Mouse (Mus musculus): ENCODE results near the gene Itpr1. TPM values are rescaled to one million over a fixed set of nuclear protein-coding genes. Genes with fewer than 3 reads are reported as not detected.

Itpr1 gene
- polyA plus RNA-seq, 1 experiment from 2014 or later: 4.8 TPM

- H3K27ac ChIP-seq: no peak overlapping the region
- H3K4me2 ChIP-seq (replicated peaks): no peak overlapping the region
- H3K27me3 ChIP-seq: no peaks in the 10 kb centered on the region
- H3K4me1 ChIP-seq (replicated peaks): peaks cover 35% of the 10 kb centered on the region
- no peaks in the 10 kb centered on the region for H3K36me3 ChIP-seq
- WGBS: 56% methylated on average over 14 of the region's 14 CpGs
- no peak overlapping the region for H3K4me3 ChIP-seq (replicated peaks)
- H3K9ac ChIP-seq (replicated peaks): no peak overlapping the region
- H3K9me3 ChIP-seq: no peaks in the 10 kb centered on the region
- no peak for ATAC-seq
Measured at GRCm38 (mm10) chr6:108457516-108458181, 244.8 kb downstream of the Itpr1 start.

GRCm38 (mm10) chr6:108458182-108458571 is 245.3 kb downstream of the Itpr1 start:
- Histone ChIP-seq H3K9me3 (no peaks in the 10 kb centered on the region), H3K4me1 (replicated peaks) (peaks cover 35% of the 10 kb centered on the region), H3K4me3 (replicated peaks) (no peak overlapping the region), H3K9ac (replicated peaks) (no peak overlapping the region), H3K27me3 (no peaks in the 10 kb centered on the region), H3K27ac (no peak overlapping the region), H3K36me3 (no peaks in the 10 kb centered on the region), H3K4me2 (replicated peaks) (no peak overlapping the region)
- no peak for ATAC-seq
- WGBS: 60% methylated on average over 2 of the region's 2 CpGs

GRCm38 (mm10) chr6:108458826-108459225 is 245.9 kb downstream of the Itpr1 start:
- H3K4me1 ChIP-seq (replicated peaks): peaks cover 34% of the 10 kb centered on the region
- no peaks in the 10 kb centered on the region for H3K9me3 ChIP-seq
- H3K36me3 ChIP-seq: no peaks in the 10 kb centered on the region
- no peak overlapping the region for H3K9ac ChIP-seq (replicated peaks)
- no peak overlapping the region for H3K27ac ChIP-seq
- no peak overlapping the region for H3K4me3 ChIP-seq (replicated peaks)
- WGBS: 87% methylated on average over 11 of the region's 11 CpGs
- H3K27me3 ChIP-seq: no peaks in the 10 kb centered on the region
- no peak overlapping the region for H3K4me2 ChIP-seq (replicated peaks)
- ATAC-seq: no peak

GRCm38 (mm10) chr6:108464308-108464979 is 251.5 kb downstream of the Itpr1 start:
- Histone ChIP-seq H3K4me3 (replicated peaks) (no peak overlapping the region), H3K36me3 (no peaks in the 10 kb centered on the region), H3K9me3 (no peaks in the 10 kb centered on the region), H3K27me3 (no peaks in the 10 kb centered on the region), H3K27ac (no peak overlapping the region), H3K4me1 (replicated peaks) (peaks cover 2% of the 10 kb centered on the region; the same call in 1 of the 2 replicates), H3K4me2 (replicated peaks) (no peak overlapping the region), H3K9ac (replicated peaks) (no peak overlapping the region)
- no peak for ATAC-seq
- 89% methylated on average over 8 of the region's 8 CpGs for WGBS

GRCm38 (mm10) chr6:108465159-108465558 is 252.3 kb downstream of the Itpr1 start:
- Histone ChIP-seq H3K27me3 (no peaks in the 10 kb centered on the region), H3K27ac (no peak overlapping the region), H3K9ac (replicated peaks) (no peak overlapping the region), H3K9me3 (no peaks in the 10 kb centered on the region), H3K36me3 (no peaks in the 10 kb centered on the region), H3K4me1 (replicated peaks) (peaks cover 2% of the 10 kb centered on the region; the same call in 1 of the 2 replicates), H3K4me3 (replicated peaks) (no peak overlapping the region), H3K4me2 (replicated peaks) (no peak overlapping the region)
- no peak for ATAC-seq
- 93% methylated on average over 5 of the region's 5 CpGs for WGBS

- ATAC-seq: no peak
- Histone ChIP-seq H3K9me3 (no peaks in the 10 kb centered on the region), H3K27ac (no peak overlapping the region), H3K27me3 (no peaks in the 10 kb centered on the region), H3K4me1 (replicated peaks) (peaks cover 2% of the 10 kb centered on the region; the same call in 1 of the 2 replicates), H3K4me2 (replicated peaks) (no peak overlapping the region), H3K9ac (replicated peaks) (no peak overlapping the region), H3K36me3 (no peaks in the 10 kb centered on the region), H3K4me3 (replicated peaks) (no peak overlapping the region)
- WGBS: 86% methylated on average over 8 of the region's 8 CpGs
Measured at GRCm38 (mm10) chr6:108466061-108466531, 253.2 kb downstream of the Itpr1 start.

- no peak overlapping the region for H3K27ac ChIP-seq
- 88% methylated on average over 6 of the region's 6 CpGs for WGBS
- H3K4me1 ChIP-seq (replicated peaks): peaks cover 2% of the 10 kb centered on the region; the same call in 1 of the 2 replicates
- H3K9me3 ChIP-seq: no peaks in the 10 kb centered on the region
- H3K4me2 ChIP-seq (replicated peaks): no peak overlapping the region
- H3K36me3 ChIP-seq: no peaks in the 10 kb centered on the region
- no peaks in the 10 kb centered on the region for H3K27me3 ChIP-seq
- no peak overlapping the region for H3K4me3 ChIP-seq (replicated peaks)
- no peak overlapping the region for H3K9ac ChIP-seq (replicated peaks)
- ATAC-seq: no peak
Measured at GRCm38 (mm10) chr6:108467597-108467996, 254.7 kb downstream of the Itpr1 start.

GRCm38 (mm10) chr6:108468226-108468825 is 255.4 kb downstream of the Itpr1 start:
- no peak overlapping the region for H3K4me3 ChIP-seq (replicated peaks)
- no peaks in the 10 kb centered on the region for H3K27me3 ChIP-seq
- no peaks in the 10 kb centered on the region for H3K36me3 ChIP-seq
- no peak overlapping the region for H3K4me2 ChIP-seq (replicated peaks)
- no peak for ATAC-seq
- no peak overlapping the region for H3K27ac ChIP-seq
- WGBS: 78% methylated on average over 3 of the region's 3 CpGs
- peaks cover 2% of the 10 kb centered on the region; the same call in 1 of the 2 replicates for H3K4me1 ChIP-seq (replicated peaks)
- H3K9ac ChIP-seq (replicated peaks): no peak overlapping the region
- H3K9me3 ChIP-seq: no peaks in the 10 kb centered on the region

- no peak for ATAC-seq
- Histone ChIP-seq H3K9me3 (no peaks in the 10 kb centered on the region), H3K27ac (no peak overlapping the region), H3K36me3 (0 out of 2 replicates have a peak, but pooled peaks cover 4% of the 10 kb centered on the region), H3K27me3 (no peaks in the 10 kb centered on the region), H3K4me3 (replicated peaks) (no peak overlapping the region), H3K9ac (replicated peaks) (no peak overlapping the region), H3K4me2 (replicated peaks) (no peak overlapping the region), H3K4me1 (replicated peaks) (peaks cover 2% of the 10 kb centered on the region; the same call in 1 of the 2 replicates)
- 87% methylated on average over 3 of the region's 3 CpGs for WGBS
Measured at GRCm38 (mm10) chr6:108471878-108472277, 259.0 kb downstream of the Itpr1 start.

GRCm38 (mm10) chr6:108472748-108473147 is 259.9 kb downstream of the Itpr1 start:
- 87% methylated on average over 3 of the region's 3 CpGs for WGBS
- Histone ChIP-seq H3K4me3 (replicated peaks) (no peak overlapping the region), H3K9me3 (no peaks in the 10 kb centered on the region), H3K27me3 (no peaks in the 10 kb centered on the region), H3K36me3 (0 out of 2 replicates have a peak, but pooled peaks cover 4% of the 10 kb centered on the region), H3K4me2 (replicated peaks) (no peak overlapping the region), H3K9ac (replicated peaks) (no peak overlapping the region), H3K27ac (no peak overlapping the region), H3K4me1 (replicated peaks) (peaks cover 2% of the 10 kb centered on the region; the same call in 1 of the 2 replicates)
- ATAC-seq: no peak

GRCm38 (mm10) chr6:108476797-108477235 is 263.9 kb downstream of the Itpr1 start:
- H3K9me3 ChIP-seq: no peaks in the 10 kb centered on the region
- no peak overlapping the region for H3K4me2 ChIP-seq (replicated peaks)
- no peak for ATAC-seq
- 0 out of 2 replicates have a peak, but pooled peaks cover 4% of the 10 kb centered on the region for H3K36me3 ChIP-seq
- 91% methylated on average over 8 of the region's 8 CpGs for WGBS
- H3K27ac ChIP-seq: no peak overlapping the region
- no peak overlapping the region for H3K4me3 ChIP-seq (replicated peaks)
- no peak overlapping the region for H3K9ac ChIP-seq (replicated peaks)
- H3K27me3 ChIP-seq: no peaks in the 10 kb centered on the region
- H3K4me1 ChIP-seq (replicated peaks): no peaks in the 10 kb centered on the region

GRCm38 (mm10) chr6:108477602-108478001 is 264.7 kb downstream of the Itpr1 start:
- Histone ChIP-seq H3K4me1 (replicated peaks) (no peaks in the 10 kb centered on the region), H3K27ac (no peak overlapping the region), H3K27me3 (no peaks in the 10 kb centered on the region), H3K4me3 (replicated peaks) (no peak overlapping the region), H3K36me3 (0 out of 2 replicates have a peak, but pooled peaks cover 4% of the 10 kb centered on the region), H3K4me2 (replicated peaks) (no peak overlapping the region), H3K9ac (replicated peaks) (no peak overlapping the region), H3K9me3 (no peaks in the 10 kb centered on the region)
- WGBS: 97% methylated on average over 6 of the region's 6 CpGs
- ATAC-seq: no peak

All from midbrain, embryonic 13.5 days (tissue).